Mouse (Mus musculus): ENCODE data around the gene Larp1.

The Larp1 gene

DNA sequence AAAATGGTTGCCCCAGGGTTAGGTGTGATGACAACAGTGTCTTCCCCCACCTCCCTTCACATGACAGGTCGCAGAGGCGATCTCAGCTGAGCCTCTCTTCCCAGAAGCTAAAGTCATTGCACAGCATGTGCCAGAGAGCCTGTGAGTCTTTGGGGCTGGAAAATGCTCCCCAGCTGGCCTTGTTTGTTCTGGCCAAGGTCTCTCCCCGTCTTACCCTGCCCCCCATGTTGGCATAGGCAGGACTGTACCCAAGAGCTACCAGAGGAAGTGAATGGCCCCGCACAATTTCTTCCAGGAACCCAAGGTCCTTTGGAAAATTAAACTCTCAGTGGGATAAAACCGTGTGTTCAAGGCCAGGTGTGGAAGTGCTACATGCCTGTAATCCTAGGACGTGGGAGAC, 5.1 kb upstream of the Larp1 start:
- DNase-seq, result no peak

DNA sequence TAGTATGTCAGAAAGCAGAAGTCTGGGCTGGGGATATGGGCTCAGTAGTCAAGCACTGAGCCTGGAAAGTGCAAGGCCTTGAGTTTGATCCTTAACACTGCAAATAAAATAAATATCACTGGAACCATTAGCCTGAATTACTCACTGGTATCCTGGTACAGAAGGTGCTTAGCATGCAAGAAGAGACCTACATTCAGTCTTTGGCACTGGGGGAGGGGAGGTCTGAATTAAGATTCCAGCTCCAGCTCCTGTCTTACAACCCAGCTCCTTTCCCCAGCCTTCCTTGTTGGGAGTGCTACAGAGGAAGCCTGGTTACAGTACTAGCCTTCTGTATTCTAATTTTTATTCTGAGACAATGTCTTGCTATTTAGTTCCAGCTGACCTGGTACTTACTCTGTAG, 3.8 kb upstream of the Larp1 start:
- no peak for DNase-seq

DNA sequence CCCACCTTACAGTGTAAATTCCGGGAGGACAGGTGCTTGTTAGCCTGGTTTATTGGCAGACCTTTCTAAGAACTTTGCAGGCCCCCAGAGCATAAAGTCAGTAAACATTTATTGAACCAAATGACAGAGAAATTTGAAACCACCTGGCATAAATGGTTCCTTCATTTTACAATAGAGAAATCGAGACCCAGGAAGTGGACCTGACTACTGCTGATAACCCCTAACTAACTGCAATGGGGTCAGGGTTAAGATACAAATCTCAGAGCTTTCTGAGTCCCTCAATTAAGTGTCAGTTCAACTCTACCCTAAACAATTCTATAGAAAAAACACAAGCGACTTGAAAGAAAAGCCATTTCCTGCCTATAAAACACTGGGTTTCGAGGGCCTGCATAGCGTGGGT, 851 bp upstream of the Larp1 start:
- no peak for DNase-seq

DNA sequence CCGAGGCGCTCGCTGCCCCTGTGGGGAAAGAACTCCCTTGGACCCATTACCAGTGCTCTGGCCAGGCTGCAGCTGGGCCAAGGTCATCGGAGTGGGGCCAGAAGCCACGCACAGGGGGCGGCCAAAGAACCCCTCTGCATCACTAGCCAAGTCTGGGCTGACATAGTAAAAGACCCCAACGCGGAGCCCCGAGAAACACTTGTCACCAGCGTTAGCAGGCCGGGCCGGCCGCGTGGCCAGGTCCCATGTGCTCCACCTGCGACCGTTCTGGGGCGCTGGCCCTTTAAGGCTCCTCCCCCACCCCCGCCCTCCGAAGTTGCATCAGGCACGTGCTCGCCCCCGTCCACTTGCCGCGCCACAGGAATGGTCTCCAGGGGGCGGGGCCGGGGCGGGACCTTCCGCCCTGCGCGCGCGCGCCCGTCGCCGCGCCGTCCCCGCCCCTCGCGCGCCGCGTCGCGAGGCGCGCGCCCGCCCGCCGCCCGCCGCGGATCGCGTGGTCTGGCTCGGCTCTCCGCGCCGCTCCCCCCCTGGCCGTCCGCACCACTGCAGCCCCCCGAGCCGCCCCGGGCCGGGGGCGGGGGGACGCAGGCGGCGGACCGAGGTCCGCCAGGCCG, 320 bp upstream of the Larp1 start:
- peak; percentile 88 for DNase-seq

DNA sequence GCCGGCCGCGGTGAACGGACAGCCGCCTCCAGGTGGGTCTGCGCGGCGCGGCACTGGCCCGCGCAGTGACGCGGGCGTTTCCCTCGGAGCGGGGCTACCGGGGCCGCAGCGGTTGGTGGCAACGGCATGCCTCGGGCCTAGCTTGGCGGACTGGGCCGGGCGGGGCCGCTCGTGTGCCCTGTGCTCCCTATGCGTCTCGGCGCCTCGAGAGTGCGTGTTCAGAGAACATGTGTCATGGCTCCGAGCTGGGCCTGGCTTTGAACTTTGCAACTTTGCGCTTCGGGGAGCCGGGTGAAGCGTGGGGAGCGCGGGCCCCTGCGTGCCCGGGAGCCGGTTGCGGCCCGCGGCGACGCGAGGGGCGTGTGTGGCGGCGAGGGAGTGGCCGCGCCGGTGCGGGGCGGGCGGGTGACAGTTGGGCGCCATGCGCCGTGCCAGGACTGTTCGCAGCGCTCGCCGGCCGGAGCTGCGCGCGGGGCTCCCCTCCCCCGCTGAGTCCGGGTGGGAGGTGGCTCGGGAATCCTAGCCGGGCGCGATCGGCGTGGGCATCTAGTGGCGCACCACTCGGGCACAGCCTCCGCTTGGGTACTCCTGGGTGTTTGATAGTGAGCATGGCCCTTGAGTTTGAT, 765 bp downstream of the Larp1 start:
- DNase-seq, result peak; percentile 73

DNA sequence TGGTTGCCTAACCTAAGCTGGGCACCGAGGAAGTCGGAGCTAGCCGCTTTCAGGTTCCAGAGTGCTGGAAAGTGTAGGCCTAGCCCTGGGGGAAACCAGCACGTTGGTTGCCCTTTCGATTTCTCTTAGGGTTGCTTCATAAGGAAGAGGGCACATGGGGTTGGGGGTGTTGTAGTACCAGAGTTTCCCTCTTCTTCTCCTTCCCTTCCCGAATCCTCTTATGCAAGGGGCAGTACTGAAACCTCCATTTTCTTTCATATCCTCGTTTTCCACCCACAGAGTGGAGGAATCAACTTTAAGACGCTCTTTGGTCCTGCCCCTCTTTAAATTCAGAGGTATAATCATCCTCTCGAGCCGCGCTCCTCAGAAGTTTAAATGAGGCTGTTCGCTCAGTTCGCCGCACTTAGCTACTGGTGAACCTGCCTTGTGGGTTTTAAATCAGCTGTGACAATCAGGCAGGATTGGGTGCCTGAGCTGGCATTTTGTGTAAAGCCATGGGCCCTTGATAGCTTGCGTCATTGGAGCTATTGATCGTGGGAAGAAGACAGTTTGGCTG, 1.4 kb downstream of the Larp1 start:
- DNase-seq, result peak; percentile 71

DNA sequence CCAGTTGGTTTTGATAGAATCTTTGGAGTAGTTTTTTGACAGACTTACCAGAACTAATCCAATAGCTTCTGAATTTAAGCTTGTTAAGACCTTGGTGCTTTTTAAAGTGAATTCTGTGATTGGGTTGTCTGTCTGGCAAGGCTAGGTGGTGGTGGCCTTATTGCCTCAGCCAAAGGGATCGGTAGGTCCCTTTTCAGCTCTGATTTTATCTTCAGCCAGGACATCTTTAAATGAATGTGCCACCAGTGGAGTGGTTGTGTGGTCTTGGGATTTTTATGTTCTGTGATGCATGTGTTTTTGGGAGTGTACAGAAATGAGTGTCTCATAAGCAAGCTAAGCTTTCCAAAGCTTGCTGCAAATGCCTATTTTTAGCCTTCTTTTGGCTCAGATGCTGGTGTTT, 2.1 kb downstream of the Larp1 start:
- no peak for DNase-seq

DNA sequence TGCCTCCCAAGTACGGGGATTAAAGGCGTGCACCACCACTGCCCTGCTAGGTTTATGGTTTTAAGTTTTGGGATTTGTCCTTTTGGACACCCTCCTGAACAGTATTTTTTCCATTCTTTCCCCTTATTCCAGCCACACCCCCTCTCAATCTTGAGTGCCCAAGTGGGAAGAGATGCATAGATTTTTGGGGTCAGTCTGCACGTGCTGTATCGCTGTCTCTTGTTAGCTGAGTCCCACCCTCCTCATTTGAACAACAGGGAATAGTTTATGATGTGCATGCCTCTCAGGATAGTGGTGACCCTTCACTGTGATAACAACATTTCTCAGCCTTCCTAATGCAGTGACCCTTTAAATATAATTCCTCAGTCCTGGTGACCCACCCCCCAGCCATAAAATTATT, 2.9 kb downstream of the Larp1 start:
- no peak for DNase-seq

DNA sequence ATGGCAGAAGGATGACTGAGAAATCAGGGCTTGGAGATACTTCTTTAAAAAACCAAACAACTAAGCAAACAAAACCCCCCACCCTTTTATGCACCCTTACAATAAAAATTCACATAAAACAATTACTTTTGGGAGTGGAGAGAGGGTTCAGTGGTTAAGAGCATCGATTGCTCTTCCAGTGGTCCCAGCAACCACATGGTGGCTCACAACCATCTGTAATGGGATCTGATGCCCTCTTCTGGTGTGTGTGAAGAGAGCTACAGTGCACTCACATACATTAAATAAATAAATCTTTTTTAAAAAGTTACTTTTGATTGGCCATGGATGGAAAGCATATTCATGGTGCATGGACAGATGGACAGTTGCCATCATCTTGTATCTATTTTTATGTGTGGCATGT, 3.8 kb downstream of the Larp1 start:
- DNase-seq, result no peak

DNA sequence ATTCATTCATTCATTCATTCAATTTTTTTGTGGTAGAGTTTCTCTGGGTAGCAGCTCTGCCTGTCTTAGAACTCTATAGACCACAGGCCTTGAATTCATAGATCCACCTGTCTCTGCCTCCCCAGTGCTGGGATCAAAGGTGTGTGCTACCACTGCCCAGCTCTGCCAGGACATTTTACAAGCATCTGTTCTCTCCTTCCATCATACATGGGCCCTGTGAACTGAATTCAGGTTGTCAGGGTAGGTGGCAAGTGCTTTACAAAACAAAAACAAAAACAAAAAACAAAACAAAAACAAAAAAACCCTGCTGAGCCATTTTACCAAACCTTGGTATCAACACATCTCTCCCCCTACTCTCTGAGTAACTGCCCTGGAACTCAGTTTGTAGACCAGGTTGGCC, 4.2 kb downstream of the Larp1 start:
- DNase-seq, result no peak

DNA sequence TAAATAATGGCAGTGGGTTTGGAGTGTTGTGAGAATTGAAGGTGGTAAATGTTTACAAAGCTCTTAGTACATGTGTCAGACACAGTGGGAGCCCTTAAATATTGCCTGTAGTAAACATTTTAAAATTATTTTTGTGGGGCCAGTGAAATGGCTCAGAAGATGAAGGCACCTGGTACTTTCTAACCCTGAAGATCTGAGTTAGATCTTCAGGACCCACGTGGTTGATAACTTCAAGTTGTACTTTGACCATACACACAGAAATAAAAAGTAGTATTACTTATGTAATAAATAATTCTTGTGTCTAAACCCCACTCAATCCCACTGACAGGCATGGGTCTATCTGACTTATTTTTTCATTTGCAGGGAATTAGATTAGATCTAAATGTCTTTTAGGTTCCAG, 5.7 kb downstream of the Larp1 start:
- DNase-seq, result no peak

DNA sequence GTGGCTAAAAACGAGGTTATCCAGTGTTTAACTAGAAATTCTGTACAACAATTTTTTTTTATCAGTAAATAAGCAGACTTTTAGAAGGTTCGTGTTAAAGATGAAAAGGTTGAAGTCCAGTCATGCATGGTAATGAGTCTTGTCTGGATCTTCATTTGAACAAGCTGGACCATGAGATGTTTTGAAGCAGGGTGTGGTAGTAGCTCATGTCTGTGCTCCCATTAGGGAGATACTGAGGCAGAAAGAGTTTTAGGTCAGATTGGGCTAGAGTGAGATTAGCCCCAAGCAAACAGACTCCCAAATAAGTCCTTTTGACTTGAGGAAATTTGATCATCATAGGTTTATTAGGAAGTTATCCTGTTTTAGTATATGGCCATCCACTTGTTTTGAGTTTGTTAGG, 6.5 kb downstream of the Larp1 start:
- no peak for DNase-seq

DNA sequence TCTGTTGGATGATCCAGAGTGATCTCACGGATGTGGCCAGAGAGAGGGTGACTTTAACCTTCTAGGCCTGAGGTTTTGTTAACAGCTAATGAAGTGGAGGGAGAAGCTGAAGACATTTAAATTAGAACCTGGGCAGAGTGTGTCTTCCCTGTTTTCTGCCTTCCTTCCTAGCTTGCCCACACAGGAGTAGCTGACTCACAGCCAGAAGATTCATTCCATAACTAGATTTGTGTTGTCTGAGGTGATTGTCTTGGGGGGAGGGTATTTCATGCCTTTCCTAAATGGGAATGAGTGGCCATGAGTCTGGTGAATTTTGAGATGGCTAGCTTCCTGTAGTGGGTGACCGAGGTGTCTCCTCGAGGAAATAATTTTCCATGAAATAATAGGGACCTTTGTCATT, 7.5 kb downstream of the Larp1 start:
- DNase-seq, result no peak

DNA sequence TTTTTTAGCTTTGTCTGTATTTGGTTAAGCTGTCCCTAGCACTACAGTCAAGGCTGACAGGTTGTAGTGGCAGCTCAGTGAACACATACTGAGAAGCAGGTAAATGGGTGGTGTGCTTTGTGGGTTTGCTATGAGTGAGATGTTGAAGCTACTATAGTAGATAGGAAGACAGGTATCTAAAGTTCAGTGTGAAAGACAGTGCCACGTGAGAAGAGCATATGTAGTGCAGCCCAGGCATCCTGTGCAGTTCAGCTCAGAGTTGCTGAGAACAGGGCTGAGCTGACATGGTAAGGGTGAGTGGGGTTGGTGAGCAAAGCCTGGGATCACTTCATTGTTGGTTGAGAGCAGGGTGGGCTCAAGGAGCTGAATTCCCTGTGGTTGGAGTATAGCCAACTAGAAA, 8.6 kb downstream of the Larp1 start:
- DNase-seq, result no peak

DNA sequence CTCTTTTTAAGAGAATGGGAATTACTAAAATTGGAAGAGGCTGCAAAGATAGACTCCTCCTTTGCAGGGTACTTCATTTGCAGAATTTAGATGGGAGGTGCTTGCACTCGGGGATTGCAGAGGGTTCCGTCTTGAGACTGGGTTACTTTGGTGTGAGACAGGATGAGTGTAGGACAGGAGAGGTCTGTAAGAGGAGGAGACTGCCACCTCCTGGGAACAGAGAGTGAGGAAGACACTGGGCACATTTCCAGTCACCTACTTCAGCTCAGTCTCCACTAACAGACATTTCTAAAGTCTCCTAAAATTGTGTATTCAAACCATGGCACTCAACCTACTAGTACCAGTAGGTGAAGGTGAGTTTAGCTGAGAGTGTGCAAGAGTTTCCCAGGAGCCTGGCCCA, 9.4 kb downstream of the Larp1 start:
- DNase-seq, result peak; percentile 40

DNA sequence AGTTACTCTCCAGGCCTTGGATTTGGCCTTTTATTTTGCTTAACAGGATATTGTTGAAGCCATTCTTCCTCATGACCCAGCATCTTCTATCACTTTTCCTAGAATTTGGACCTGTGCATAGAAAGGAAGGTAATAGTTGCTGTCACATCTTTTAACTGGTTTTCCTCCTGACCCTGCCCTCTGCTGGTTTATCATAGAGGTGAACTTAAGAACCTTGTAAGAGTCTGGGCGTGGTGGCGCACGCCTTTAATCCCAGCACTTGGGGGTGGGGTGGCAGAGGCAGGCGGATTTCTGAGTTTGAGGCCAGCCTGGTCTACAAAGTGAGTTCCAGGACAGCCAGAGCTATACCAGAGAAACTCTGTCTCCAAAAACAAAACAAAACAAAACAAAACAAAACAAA, 9.8 kb downstream of the Larp1 start:
- no peak for DNase-seq

DNA sequence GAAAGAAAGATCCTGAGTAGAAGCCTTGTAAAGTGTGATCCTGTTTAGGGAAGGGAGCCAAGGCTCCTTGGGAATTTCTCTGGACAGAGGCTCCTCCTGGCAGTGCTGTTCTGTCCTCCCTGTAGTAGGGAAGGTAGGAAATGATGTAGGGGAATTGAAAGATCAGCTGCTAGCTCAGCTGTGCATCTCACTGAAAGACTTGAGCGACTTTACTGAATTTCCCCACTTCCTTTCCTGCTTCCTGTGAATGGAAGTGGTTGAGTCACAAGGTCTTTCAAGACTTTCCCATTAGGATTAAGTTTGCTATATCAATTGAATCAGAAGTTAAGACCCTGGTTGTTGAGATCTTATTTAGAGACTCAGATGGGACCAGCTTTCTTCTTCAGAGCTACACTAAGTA, 12.2 kb downstream of the Larp1 start:
- DNase-seq, result no peak

DNA sequence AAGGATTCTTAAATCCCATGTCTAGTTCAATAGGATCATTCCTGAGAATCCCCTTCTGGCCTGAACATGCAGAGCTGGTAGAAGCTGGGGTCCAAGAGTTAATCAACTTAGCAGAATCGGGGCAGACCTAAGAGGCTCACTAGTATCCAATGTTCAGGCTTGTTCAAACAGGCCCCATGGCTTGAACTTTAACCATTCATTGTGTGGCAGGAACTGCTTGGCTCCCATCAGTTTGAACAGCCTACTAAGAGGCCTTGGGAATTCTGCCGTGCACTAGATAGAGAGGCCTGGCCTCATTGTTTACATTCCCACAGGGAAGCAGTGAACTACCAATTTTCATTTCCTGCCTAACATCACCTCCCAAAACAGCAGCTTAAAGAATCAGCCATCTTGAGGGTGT, 12.8 kb downstream of the Larp1 start:
- no peak for DNase-seq

DNA sequence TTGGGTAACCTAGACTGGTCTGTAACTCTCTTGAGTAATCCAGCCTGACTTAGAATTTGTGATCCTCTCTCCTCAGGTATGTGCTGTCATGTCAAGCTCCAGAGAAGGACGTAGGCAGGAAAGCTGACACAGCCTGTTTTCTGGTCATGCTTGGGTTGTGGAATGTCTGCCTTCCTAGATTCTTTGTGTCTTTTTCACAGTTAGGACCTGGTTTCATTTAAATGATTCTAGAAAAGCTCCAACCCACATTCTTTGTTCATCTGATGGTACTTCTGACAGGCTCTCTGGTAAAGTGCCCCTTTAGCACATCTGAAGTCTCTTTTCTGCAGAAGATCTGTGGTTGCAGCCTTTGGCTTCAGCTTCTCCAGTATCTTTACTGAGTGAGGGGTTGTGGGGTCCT, 15.4 kb downstream of the Larp1 start:
- DNase-seq, result no peak

DNA sequence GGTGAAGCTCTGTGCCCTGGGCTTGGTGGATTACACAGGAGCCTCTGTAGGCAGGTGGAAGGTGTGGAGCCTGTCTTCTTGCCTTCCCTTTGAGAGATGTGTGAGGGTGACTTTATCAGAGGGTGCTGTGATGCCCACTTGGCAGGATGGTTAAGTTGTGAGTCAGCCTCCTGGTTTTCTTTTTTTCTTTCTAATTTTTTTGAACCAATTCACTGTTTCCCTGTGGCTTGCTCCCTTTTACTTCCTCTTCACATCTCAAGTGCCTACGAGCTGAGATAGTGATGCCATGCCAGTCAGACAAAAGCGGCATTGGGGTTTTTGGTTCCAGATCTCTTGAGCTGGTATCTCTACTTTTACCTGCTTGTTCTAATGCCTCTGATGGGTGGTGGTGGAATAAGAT, 15.8 kb downstream of the Larp1 start:
- no peak for DNase-seq

DNA sequence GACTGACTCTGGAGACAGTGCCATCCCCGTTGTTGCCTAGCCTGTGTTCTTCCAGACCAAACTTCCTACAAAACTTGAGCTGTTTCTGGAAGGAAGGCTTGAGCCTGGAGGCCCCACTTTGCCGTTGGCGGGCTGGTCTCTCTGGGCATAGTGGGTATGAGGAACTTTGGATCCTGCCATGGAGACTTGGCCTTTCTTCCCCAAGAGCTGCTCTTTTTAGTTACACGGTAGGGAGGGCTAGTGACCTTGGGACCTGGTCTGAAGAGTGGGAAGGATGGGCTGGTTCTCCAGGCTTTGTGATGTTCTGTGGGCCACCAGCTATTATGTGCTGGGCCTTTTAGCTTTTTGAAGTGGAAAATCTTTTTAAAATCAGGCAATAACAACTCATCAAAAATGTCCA, 17.0 kb downstream of the Larp1 start:
- no peak for DNase-seq

DNA sequence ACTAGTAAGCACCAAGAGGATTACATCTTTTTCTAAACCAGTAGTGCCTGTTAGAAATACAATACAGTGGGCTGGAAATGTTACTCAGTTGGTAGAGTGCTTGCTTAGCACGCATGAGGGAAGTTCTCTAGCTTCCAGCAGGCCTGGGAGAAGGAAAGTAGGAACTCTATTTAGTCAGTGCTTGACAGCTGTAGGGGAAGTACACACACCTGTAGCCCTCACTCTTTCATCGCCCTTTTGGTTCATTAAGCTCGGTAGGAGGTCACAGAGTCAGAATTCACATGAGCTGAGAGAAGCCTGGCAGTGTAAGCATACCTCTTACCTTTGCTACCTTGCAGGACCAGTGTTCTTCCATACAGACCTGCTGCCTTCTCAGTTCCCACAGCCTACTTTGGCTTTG, 17.5 kb downstream of the Larp1 start:
- DNase-seq, result no peak

DNA sequence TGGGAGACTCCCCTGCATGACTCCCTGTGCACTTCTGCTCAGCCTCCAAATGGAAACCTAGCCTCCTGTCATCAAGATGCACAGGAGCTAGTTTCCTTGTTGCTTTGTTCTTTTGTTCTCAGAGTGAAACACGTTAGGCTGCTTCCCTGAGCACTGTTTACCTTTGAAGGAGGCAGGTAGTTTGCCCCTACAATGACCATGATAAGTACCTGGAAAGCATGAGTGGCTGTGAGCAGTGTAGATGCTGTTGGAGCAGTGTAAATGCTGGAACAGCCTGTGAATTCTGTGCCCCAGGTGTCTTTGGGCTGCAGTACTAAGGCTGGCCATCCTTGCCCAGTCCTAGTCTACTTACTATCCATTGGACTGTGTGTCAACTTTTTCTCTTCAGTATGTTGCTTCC, 18.0 kb downstream of the Larp1 start:
- no peak for DNase-seq

DNA sequence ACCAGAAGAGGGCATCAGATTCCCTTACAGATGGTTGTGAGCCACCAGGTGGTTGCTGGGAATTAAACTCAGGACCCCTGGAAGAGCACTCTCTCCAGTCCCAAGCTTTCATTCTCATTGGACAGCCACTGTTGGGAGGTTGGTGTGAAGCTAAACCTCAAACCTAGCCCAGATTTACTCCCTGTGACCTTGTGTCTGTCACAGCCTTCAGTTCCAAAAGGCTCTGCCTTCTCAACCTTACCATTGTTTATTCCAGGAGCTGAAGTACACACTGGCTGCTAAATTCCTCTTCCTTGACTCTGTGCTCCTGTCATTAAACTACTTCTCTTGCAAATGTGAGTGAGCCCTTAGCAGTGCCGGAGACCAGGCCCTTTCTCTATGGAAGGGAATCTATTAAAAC, 20.1 kb downstream of the Larp1 start:
- DNase-seq, result no peak

DNA sequence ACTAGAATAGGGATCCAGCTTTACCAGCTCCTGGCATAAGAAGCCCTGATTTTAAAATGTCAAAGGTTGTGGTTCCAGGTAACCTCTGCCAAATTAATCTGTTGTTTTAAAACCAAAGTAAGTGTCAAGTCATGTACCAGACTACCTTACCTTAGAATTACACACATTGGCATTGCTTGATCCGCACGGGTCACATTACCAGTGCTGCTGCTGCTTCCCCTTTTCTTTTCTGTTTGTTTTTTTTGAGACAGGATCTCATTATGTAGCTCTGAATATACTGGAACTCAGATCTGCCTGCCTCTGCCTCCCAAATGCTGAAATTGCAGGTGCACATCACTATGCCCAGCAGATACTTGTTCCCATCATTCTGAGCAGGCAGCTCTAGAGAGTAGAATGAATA, 21.0 kb downstream of the Larp1 start:
- DNase-seq, result no peak

Data from lung, postnatal 36 days (tissue).